Mouse (Mus musculus) kidney, adult 2 months (tissue): Measurements from ENCODE around the gene Mrps34.

Experiments
- CTCF ChIP-seq: fragments of 200-500 bp; conservative IDR thresholded peaks from 2 replicates; pipeline ENCODE4 v1.5.1; 2011; ENCODE audit warnings: low read depth, mild to moderate bottlenecking, control low read depth, low read length, moderate library complexity, mixed read lengths; ENCODE audit not compliant: insufficient read depth, insufficient read length
- POLR2A ChIP-seq: fragments of 200-500 bp; IDR thresholded peaks from one replicate; pipeline ENCODE4 v1.6.1; 2011; ENCODE audit warnings: low read depth, low read length, control low read depth

DNA sequence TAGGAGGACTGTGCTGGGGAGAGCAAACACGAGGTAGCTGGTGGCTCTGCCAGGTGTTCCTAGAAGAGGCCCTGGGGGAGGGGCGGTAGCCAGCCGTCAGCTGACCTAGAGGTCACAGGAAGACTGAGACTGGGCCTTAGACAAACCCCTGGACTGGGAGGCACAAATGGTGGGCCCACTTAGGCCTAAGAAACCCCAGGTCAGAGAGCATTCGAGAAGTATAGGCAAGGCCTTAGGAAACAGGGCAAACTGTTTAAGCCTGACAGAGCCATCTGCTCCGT is 16.9 kb upstream of the Mrps34 start:
- TF ChIP-seq CTCF = no peak
- TF ChIP-seq POLR2A = no peak
